Mouse (Mus musculus) heart, embryonic 11.5 days (tissue): ENCODE measurements around the gene Hdac9. TPM values are rescaled to one million over a fixed set of nuclear protein-coding genes. Genes with fewer than 3 reads are reported as not detected.

Experiments used
- ATAC-seq: fragments of 200-750 bp; cut with Nextera tagmentation; replicated peaks from 2 replicates; pipeline ENCODE4 v1.8.0; 2017; ENCODE audit warnings: moderate library complexity; ENCODE audit not compliant: insufficient number of reproducible peaks, low FRiP score, low TSS enrichment
- H3K27ac ChIP-seq: fragments of 300-500 bp; sonication (generic); 2 replicates; pipeline ENCODE4 v1.5.1; 2014; ENCODE audit warnings: mild to moderate bottlenecking, low read depth, low read length
- H3K27me3 ChIP-seq: fragments of 300-500 bp; sonication (generic); 2 replicates; pipeline ENCODE4 v1.6.1; 2014; ENCODE audit warnings: mild to moderate bottlenecking, low read length, mixed read lengths; ENCODE audit not compliant: control insufficient read depth, insufficient read depth
- H3K36me3 ChIP-seq: fragments of 300-500 bp; sonication (generic); 2 replicates; pipeline ENCODE4 v1.6.1; 2014; ENCODE audit warnings: mild to moderate bottlenecking, low read length, moderate library complexity, mixed read lengths; ENCODE audit not compliant: control insufficient read depth, insufficient read depth
- H3K4me1 ChIP-seq: fragments of 300-500 bp; sonication (generic); 2 replicates; pipeline ENCODE4 v1.6.1; 2014; ENCODE audit warnings: low read length; ENCODE audit not compliant: control insufficient read depth, insufficient read depth
- H3K4me2 ChIP-seq: fragments of 300-500 bp; sonication (generic); 2 replicates; pipeline ENCODE4 v1.6.1; 2014; ENCODE audit warnings: mild to moderate bottlenecking, moderate library complexity
- H3K4me3 ChIP-seq: fragments of 300-500 bp; sonication (generic); 2 replicates; pipeline ENCODE4 v1.5.1; 2014; ENCODE audit warnings: low read depth, low read length
- H3K9ac ChIP-seq: fragments of 300-500 bp; sonication (generic); 2 replicates; pipeline ENCODE4 v1.6.1; 2014; ENCODE audit warnings: mild to moderate bottlenecking, low read depth, low read length, moderate library complexity
- H3K9me3 ChIP-seq: fragments of 300-500 bp; sonication (generic); replicated peaks from 2 replicates; pipeline ENCODE4 v1.6.1; 2016; ENCODE audit warnings: low read length; ENCODE audit not compliant: control insufficient read depth
- WGBS: fragments of 180-500 bp; shearing (Covaris S2); extraction: QIAGEN DNeasy Blood & Tissue Kit; methylation state at CpG from one replicate; pipeline ENCODE4 v1.1.7; 2014; ENCODE audit not compliant: insufficient replicate concordance; 5-methylcytosine and 5-hydroxymethylcytosine counted together
- polyA plus RNA-seq: library from polyadenylated mRNA; unstranded; fragments of >200 nt; fragmentation: Nextera tagmentation; extraction: Ambion mirVana; gene quantifications from 2 replicates; pipeline ENCODE4 v1.2.1, GENCODE M21; 2014

Gene Hdac9
- polyA plus RNA-seq, 1 experiment from 2014 or later, result 29.3 TPM

GRCm38 (mm10) chr12:34287218-34287617, 629.7 kb downstream of the Hdac9 start:
- no peak overlapping the region for H3K9ac ChIP-seq
- H3K9me3 ChIP-seq, result no peaks in the 10 kb centered on the region
- no peak overlapping the region for H3K4me2 ChIP-seq
- no peak overlapping the region for H3K27ac ChIP-seq
- H3K36me3 ChIP-seq, result no peaks in the 10 kb centered on the region
- no peak for ATAC-seq
- no peak overlapping the region for H3K4me3 ChIP-seq
- no peaks in the 10 kb centered on the region for H3K4me1 ChIP-seq
- 64% methylated on average over 2 of the region's 2 CpGs for WGBS
- no peaks in the 10 kb centered on the region for H3K27me3 ChIP-seq

DNA sequence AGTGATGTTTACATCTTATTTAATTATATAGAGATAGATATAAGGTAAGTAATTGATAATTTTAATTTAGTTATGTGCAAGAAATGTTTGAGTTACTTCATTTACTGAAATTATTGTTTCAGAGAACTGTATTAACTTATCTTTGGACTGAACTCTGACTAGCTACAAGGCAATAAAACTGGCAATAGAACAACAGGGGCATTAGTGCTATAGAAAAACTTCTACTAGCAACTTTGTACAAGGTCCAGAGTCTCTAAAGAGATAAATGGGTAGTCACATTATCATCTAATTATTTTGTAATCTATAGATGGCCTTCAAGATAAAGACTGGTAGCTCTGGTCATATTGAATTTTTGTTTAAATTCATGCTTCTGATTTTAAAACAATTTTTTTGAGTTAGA, 632.0 kb downstream of the Hdac9 start:
- Histone ChIP-seq H3K4me2 (no peak overlapping the region), H3K4me3 (no peak overlapping the region), H3K9ac (no peak overlapping the region), H3K36me3 (no peaks in the 10 kb centered on the region), H3K9me3 (no peaks in the 10 kb centered on the region), H3K4me1 (no peaks in the 10 kb centered on the region), H3K27me3 (no peaks in the 10 kb centered on the region), H3K27ac (no peak overlapping the region)
- ATAC-seq, result no peak

GRCm38 (mm10) chr12:34284396-34284795, 632.5 kb downstream of the Hdac9 start:
- WGBS, result 88% methylated on average over 3 of the region's 3 CpGs
- no peak overlapping the region for H3K4me2 ChIP-seq
- no peak overlapping the region for H3K9ac ChIP-seq
- no peaks in the 10 kb centered on the region for H3K27me3 ChIP-seq
- H3K9me3 ChIP-seq, result no peaks in the 10 kb centered on the region
- no peaks in the 10 kb centered on the region for H3K4me1 ChIP-seq
- no peaks in the 10 kb centered on the region for H3K36me3 ChIP-seq
- H3K4me3 ChIP-seq, result no peak overlapping the region
- no peak overlapping the region for H3K27ac ChIP-seq
- ATAC-seq, result no peak

GRCm38 (mm10) chr12:34278822-34279221, 638.1 kb downstream of the Hdac9 start:
- Histone ChIP-seq H3K27ac (no peak overlapping the region), H3K9me3 (no peaks in the 10 kb centered on the region), H3K9ac (no peak overlapping the region), H3K27me3 (no peaks in the 10 kb centered on the region), H3K4me2 (no peak overlapping the region), H3K36me3 (no peaks in the 10 kb centered on the region), H3K4me1 (no peaks in the 10 kb centered on the region), H3K4me3 (no peak overlapping the region)
- ATAC-seq, result no peak
- 84% methylated on average over 12 of the region's 12 CpGs for WGBS

DNA sequence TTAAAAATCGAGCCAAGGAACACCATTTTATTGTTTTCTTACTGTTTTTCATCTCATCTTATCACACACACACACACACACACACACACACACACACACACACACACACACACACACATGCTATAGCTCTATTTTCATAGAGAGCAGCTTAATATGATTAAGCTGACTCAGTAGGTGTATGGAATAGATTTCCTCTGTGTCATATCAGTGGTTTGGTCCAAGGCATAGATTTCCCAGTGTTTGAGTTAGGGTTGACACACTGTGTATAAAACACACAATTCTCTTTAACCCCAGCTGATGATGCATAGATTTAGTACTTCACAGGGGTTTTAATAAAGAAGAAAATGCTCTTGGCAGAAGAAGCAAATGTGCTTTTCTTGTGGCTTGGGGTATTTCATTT, 643.1 kb downstream of the Hdac9 start:
- ATAC-seq, result no peak
- Histone ChIP-seq H3K4me1 (no peaks in the 10 kb centered on the region), H3K27ac (no peak overlapping the region), H3K9ac (no peak overlapping the region), H3K4me3 (no peak overlapping the region), H3K36me3 (no peaks in the 10 kb centered on the region), H3K4me2 (no peak overlapping the region), H3K9me3 (no peaks in the 10 kb centered on the region), H3K27me3 (no peaks in the 10 kb centered on the region)
- 68% methylated on average over 1 of the region's 1 CpGs for WGBS

DNA sequence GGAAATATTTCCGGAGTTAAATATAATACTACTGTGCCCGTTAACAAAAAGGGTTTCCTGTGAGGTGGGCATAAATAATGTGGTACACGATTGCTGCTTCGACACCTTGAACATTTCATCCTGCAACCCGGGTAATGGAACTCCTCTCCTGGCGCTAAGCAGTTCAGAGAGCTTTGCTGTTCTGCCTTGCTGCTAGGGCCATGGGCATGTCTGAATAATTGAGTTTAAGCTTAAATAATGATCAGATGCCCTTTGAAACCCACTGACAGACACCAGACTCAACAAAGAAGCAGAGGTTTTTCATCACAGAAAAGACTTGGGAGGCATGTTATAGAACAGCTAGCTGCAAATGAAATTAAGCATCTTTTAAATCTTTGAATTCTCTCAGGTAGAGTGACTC, 646.8 kb downstream of the Hdac9 start:
- Histone ChIP-seq H3K27me3 (no peaks in the 10 kb centered on the region), H3K9ac (no peak overlapping the region), H3K4me2 (no peak overlapping the region), H3K4me1 (no peaks in the 10 kb centered on the region), H3K4me3 (no peak overlapping the region), H3K9me3 (no peaks in the 10 kb centered on the region), H3K36me3 (no peaks in the 10 kb centered on the region), H3K27ac (no peak overlapping the region)
- ATAC-seq, result no peak
- WGBS, result 74% methylated on average over 6 of the region's 6 CpGs

DNA sequence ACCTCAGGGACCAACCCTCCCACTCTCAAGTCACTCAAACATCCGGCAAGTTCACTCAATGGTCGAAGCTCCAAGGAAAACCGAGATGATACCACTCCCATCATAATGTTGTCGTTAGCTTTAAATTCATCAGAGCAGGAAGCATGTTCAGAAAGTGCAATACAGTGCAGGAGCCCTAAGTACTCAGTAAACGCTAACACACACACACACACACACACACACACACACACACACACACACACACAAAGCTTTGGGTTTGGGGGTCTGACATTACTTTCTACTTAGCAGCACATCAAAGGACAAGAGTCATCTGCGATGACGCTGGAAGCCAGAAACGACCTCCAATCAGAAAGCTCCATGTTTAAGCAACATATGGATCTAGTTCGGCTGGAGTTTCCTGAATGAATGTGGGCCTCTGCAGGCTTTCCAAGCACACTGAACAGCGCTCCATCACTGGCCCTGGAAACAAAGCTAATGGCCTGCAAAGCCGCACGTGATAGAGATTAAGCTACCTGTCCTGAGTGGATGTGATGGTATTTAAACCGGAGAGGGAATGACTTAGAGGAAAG, 647.3 kb downstream of the Hdac9 start:
- no peak overlapping the region for H3K4me2 ChIP-seq
- no peak overlapping the region for H3K4me3 ChIP-seq
- no peak overlapping the region for H3K9ac ChIP-seq
- no peaks in the 10 kb centered on the region for H3K36me3 ChIP-seq
- 73% methylated on average over 13 of the region's 13 CpGs for WGBS
- no peaks in the 10 kb centered on the region for H3K4me1 ChIP-seq
- no peaks in the 10 kb centered on the region for H3K27me3 ChIP-seq
- no peaks in the 10 kb centered on the region for H3K9me3 ChIP-seq
- ATAC-seq, result no peak
- no peak overlapping the region for H3K27ac ChIP-seq

DNA sequence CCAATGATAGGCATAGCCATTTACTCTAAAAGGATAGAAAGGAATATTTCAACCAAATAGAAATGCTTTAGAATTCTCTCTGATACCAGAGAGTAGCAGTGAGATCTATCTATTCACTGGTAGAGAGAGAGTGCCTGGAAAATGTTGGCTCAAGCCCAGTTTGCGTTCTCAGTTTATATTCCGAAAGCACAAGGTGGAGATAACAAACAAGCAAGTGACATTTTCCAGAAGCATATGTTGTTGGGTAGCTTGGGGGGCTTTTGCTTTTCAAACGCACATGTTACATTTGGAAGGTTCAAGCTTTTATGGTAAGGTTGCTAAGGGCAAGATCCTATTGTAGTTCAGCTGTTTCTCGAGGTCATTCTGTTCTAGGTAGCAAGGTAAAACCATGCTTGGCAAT, 657.2 kb downstream of the Hdac9 start:
- no peaks in the 10 kb centered on the region for H3K27me3 ChIP-seq
- no peak overlapping the region for H3K4me3 ChIP-seq
- no peak overlapping the region for H3K4me2 ChIP-seq
- ATAC-seq, result no peak
- no peak overlapping the region for H3K27ac ChIP-seq
- no peak overlapping the region for H3K9ac ChIP-seq
- WGBS, result 45% methylated on average over 4 of the region's 4 CpGs
- H3K4me1 ChIP-seq, result no peaks in the 10 kb centered on the region
- H3K36me3 ChIP-seq, result no peaks in the 10 kb centered on the region
- no peaks in the 10 kb centered on the region for H3K9me3 ChIP-seq

DNA sequence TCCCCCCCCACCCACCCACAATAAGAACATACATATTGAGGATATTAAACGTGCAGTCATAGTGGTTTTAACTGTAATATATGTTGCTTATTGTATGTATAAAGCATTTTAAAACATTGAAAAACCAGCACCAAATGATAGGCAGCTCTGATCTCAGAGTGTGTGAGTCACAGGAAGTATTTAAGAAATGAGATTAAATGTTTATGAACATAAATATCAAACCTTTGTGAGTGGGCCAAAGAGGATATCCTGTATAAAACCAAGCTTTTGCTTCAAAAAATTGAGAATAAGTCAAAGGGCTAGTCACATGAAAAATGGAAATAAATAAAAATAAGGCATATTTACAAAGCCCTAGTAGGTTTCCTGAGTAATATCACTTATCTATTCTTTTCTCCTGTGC, 667.7 kb downstream of the Hdac9 start:
- ATAC-seq, result no peak
- no peak overlapping the region for H3K4me2 ChIP-seq
- no peaks in the 10 kb centered on the region for H3K4me1 ChIP-seq
- no peaks in the 10 kb centered on the region for H3K9me3 ChIP-seq
- H3K27ac ChIP-seq, result no peak overlapping the region
- no peaks in the 10 kb centered on the region for H3K36me3 ChIP-seq
- no peaks in the 10 kb centered on the region for H3K27me3 ChIP-seq
- H3K9ac ChIP-seq, result no peak overlapping the region
- no peak overlapping the region for H3K4me3 ChIP-seq
- WGBS, result 72% methylated on average over 1 of the region's 1 CpGs
